In the genomic region with DNA sequence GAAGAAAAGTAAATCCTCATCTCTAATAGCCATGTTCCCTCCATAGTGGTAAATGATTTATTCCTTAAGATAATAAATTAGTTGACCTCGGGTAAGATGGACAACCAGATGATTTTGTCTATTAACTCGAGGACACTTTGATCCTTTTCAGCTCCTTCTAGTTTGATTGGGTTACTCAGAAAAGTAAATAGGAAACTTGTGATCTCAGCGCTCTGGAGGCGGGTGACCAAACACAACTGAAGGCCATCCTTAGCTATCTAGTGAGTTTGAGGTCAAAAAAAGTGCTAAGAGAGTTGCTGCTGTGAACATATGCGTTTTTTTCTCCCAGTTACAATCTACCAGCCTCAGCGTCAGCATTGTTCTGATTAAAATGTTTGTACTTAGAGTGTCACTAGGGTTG, we compare ENCODE assay signal across 29 mouse cellular contexts. TPM values are rescaled to one million over a fixed set of nuclear protein-coding genes. Genes with fewer than 3 reads are reported as not detected.
DNase-seq lines count a peak whose midpoint lies in the region; ATAC-seq and TF ChIP-seq lines count a peak whose summit lies in the region.
"Had no signal": no experiment of that assay in that cellular context is flagged by ENCODE, and none has a peak within 500 bp of the region (broad histone marks: within the 10 kb centered on the region; RNA-seq: fewer than 3 reads in every experiment).

No protein-coding gene starts in this region.

- H3K4me1 ChIP-seq in intestine, embryonic 14.5 days (replicated peaks; ENCODE audit: control insufficient read depth, insufficient read depth, low read length), result no peaks in the 10 kb centered on the region
- no peaks in the 10 kb centered on the region for H3K4me1 ChIP-seq in intestine, embryonic 15.5 days (replicated peaks)
- no peaks in the 10 kb centered on the region for H3K4me1 ChIP-seq in kidney, embryonic 15.5 days
- H3K4me1 ChIP-seq in kidney, embryonic 14.5 days (ENCODE audit: control insufficient read depth, insufficient read depth, low read length), result no peaks in the 10 kb centered on the region
- H3K4me1 ChIP-seq in liver, adult 2 months (ENCODE audit: control insufficient read depth, insufficient read depth, low read length), result peaks cover 11% of the 10 kb centered on the region
- H3K4me1 ChIP-seq in liver, postnatal 0 days (ENCODE audit: insufficient read depth), result no peaks in the 10 kb centered on the region
- H3K4me1 ChIP-seq: forebrain, embryonic 10.5 days; forebrain, embryonic 13.5 days; heart, embryonic 10.5 days; heart, embryonic 13.5 days; hindbrain, embryonic 12.5 days had no signal

- TF ChIP-seq CTCF in liver, adult 2 months (IDR thresholded peaks at IDR 0.05; ENCODE audit: low read depth, low read length), result no peak
- TF ChIP-seq CTCF in liver, postnatal 0 days (IDR thresholded peaks at IDR 0.05; ENCODE audit: low read depth), result no peak

- peak; percentile 36; the same call in 1 of the 2 replicates for ATAC-seq in intestine, embryonic 14.5 days (replicated peaks; ENCODE audit: low FRiP score, low TSS enrichment, low read depth)
- no peak for ATAC-seq in intestine, embryonic 15.5 days
- ATAC-seq in kidney, embryonic 15.5 days (replicated peaks; ENCODE audit: low FRiP score), result no peak
- no peak for ATAC-seq in kidney, embryonic 14.5 days (ENCODE audit: low FRiP score, low TSS enrichment)
- no peak for ATAC-seq in liver, postnatal 0 days
- ATAC-seq: activated CD4-positive, CD25-positive, alpha-beta regulatory T cell, adult 4 months; forebrain, embryonic 13.5 days; forebrain, embryonic 16.5 days had no signal

- no peak overlapping the region for H3K4me2 ChIP-seq in intestine, embryonic 14.5 days (ENCODE audit: low read length)
- H3K4me2 ChIP-seq in intestine, embryonic 15.5 days (replicated peaks), result no peak overlapping the region
- no peak overlapping the region for H3K4me2 ChIP-seq in kidney, embryonic 15.5 days
- no peak overlapping the region for H3K4me2 ChIP-seq in kidney, embryonic 14.5 days (replicated peaks; ENCODE audit: low read depth, low read length)
- no peak overlapping the region for H3K4me2 ChIP-seq in liver, postnatal 0 days (ENCODE audit: low read depth, low read length)
- H3K4me2 ChIP-seq: forebrain, embryonic 13.5 days; heart, embryonic 13.5 days; hindbrain, embryonic 12.5 days had no signal

- no peak overlapping the region for H3K9ac ChIP-seq in intestine, embryonic 14.5 days (ENCODE audit: low read length)
- no peak overlapping the region for H3K9ac ChIP-seq in intestine, embryonic 15.5 days
- H3K9ac ChIP-seq in kidney, embryonic 15.5 days, result no peak overlapping the region
- no peak overlapping the region for H3K9ac ChIP-seq in kidney, embryonic 14.5 days (ENCODE audit: low read depth, low read length)
- no peak overlapping the region for H3K9ac ChIP-seq in liver, adult 2 months (ENCODE audit: low read depth, low read length)
- H3K9ac ChIP-seq in liver, postnatal 0 days (replicated peaks), result no peak overlapping the region
- H3K9ac ChIP-seq: forebrain, embryonic 13.5 days; heart, embryonic 13.5 days; hindbrain, embryonic 12.5 days had no signal

- no peak overlapping the region for H3K4me3 ChIP-seq in intestine, embryonic 14.5 days (ENCODE audit: low read depth, low read length)
- H3K4me3 ChIP-seq in intestine, embryonic 15.5 days (replicated peaks), result no peak overlapping the region
- H3K4me3 ChIP-seq in kidney, embryonic 15.5 days (replicated peaks), result no peak overlapping the region
- no peak overlapping the region for H3K4me3 ChIP-seq in kidney, embryonic 14.5 days (ENCODE audit: low read length)
- no peak overlapping the region for H3K4me3 ChIP-seq in liver, adult 2 months (ENCODE audit: insufficient read depth, low read depth, low read length)
- H3K4me3 ChIP-seq in liver, postnatal 0 days (ENCODE audit: low read depth, low read length), result no peak overlapping the region
- H3K4me3 ChIP-seq: forebrain, embryonic 10.5 days; forebrain, embryonic 13.5 days; heart, adult 2 months; heart, embryonic 10.5 days; heart, embryonic 13.5 days; hindbrain, embryonic 12.5 days had no signal

- peaks cover 19% of the 10 kb centered on the region for H3K36me3 ChIP-seq in intestine, embryonic 14.5 days (ENCODE audit: control insufficient read depth, insufficient read depth, low read length)
- H3K36me3 ChIP-seq in intestine, embryonic 15.5 days, result no peaks in the 10 kb centered on the region
- peaks cover 40% of the 10 kb centered on the region for H3K36me3 ChIP-seq in kidney, embryonic 15.5 days
- H3K36me3 ChIP-seq in kidney, embryonic 14.5 days (ENCODE audit: control insufficient read depth, insufficient read depth, low read length), result peaks cover 12% of the 10 kb centered on the region; the same call in 1 of the 2 replicates
- peaks cover 2% of the 10 kb centered on the region; the same call in 1 of the 2 replicates for H3K36me3 ChIP-seq in liver, adult 2 months (ENCODE audit: control insufficient read depth, insufficient read depth, low read length)
- peaks cover 17% of the 10 kb centered on the region; the same call in 1 of the 2 replicates for H3K36me3 ChIP-seq in liver, postnatal 0 days (replicated peaks; ENCODE audit: insufficient read depth, low read length)

- no peaks in the 10 kb centered on the region for H3K27me3 ChIP-seq in intestine, embryonic 14.5 days (replicated peaks; ENCODE audit: control insufficient read depth, insufficient read depth, low read length)
- H3K27me3 ChIP-seq in intestine, embryonic 15.5 days (replicated peaks), result no peaks in the 10 kb centered on the region
- peaks cover 13% of the 10 kb centered on the region for H3K27me3 ChIP-seq in kidney, embryonic 15.5 days
- H3K27me3 ChIP-seq in kidney, embryonic 14.5 days (ENCODE audit: control insufficient read depth, insufficient read depth, low read length), result no peaks in the 10 kb centered on the region
- no peaks in the 10 kb centered on the region for H3K27me3 ChIP-seq in liver, adult 2 months (ENCODE audit: control insufficient read depth, insufficient read depth, low read length)
- no peaks in the 10 kb centered on the region for H3K27me3 ChIP-seq in liver, postnatal 0 days (ENCODE audit: insufficient read depth, low read length)
- H3K27me3 ChIP-seq: forebrain, embryonic 13.5 days; heart, embryonic 13.5 days; hindbrain, embryonic 12.5 days had no signal

- TF ChIP-seq POLR2A in liver, adult 2 months (IDR thresholded peaks at IDR 0.05; ENCODE audit: extremely low read depth, insufficient read depth, low read length), result no peak

- 72% methylated on average over 6 of the region's 6 CpGs for WGBS in intestine, embryonic 14.5 days
- WGBS in intestine, embryonic 15.5 days, result 65% methylated on average over 6 of the region's 6 CpGs
- 76% methylated on average over 6 of the region's 6 CpGs for WGBS in kidney, embryonic 15.5 days
- WGBS in kidney, embryonic 14.5 days, result 82% methylated on average over 6 of the region's 6 CpGs
- 23% methylated on average over 6 of the region's 6 CpGs for WGBS in liver, adult 2 months
- 67% methylated on average over 6 of the region's 6 CpGs for WGBS in liver, postnatal 0 days (ENCODE audit: insufficient replicate concordance)

- no peak for TF ChIP-seq EP300 in liver, postnatal 0 days (IDR thresholded peaks at IDR 0.05; ENCODE audit: low read depth)

- no peak for DNase-seq in intestine, embryonic 14.5 days (ENCODE audit: low spot score)
- DNase-seq in liver, adult 2 months (ENCODE audit: extremely low read depth, low read depth, low spot score), result peak; percentile 43
- DNase-seq in liver, postnatal 0 days, result no peak
- no peak for DNase-seq in right cerebral cortex, adult 18-20 months
- DNase-seq in embryo, embryonic 10 days (ENCODE audit: low spot score), result no peak
- DNase-seq: adrenal gland, adult 8-10 months; adrenal gland, postnatal 25 days; cerebellum, adult 11-12 months; cerebellum, adult 8-10 months; cerebellum, postnatal 10 days; cerebellum, postnatal 36 days; gastrocnemius, postnatal 10 days; gastrocnemius, postnatal 36 days; heart, adult 2 months; heart, postnatal 14 days had no signal

- H3K9me3 ChIP-seq in intestine, embryonic 14.5 days (ENCODE audit: control insufficient read depth, low read length), result no peaks in the 10 kb centered on the region
- H3K9me3 ChIP-seq in intestine, embryonic 15.5 days, result no peaks in the 10 kb centered on the region
- no peaks in the 10 kb centered on the region for H3K9me3 ChIP-seq in kidney, embryonic 15.5 days (replicated peaks)
- no peaks in the 10 kb centered on the region for H3K9me3 ChIP-seq in kidney, embryonic 14.5 days (ENCODE audit: control insufficient read depth, low read length)
- H3K9me3 ChIP-seq in liver, postnatal 0 days (ENCODE audit: low read length), result no peaks in the 10 kb centered on the region
- H3K9me3 ChIP-seq: forebrain, embryonic 10.5 days; forebrain, embryonic 13.5 days; heart, embryonic 10.5 days; hindbrain, embryonic 12.5 days had no signal

- H3K79me2 ChIP-seq in liver, adult 2 months (ENCODE audit: control insufficient read depth, insufficient read depth, low read length), result no peaks in the 10 kb centered on the region

- H3K27ac ChIP-seq in intestine, embryonic 14.5 days (ENCODE audit: low read depth), result no peak overlapping the region
- H3K27ac ChIP-seq in intestine, embryonic 15.5 days, result no peak overlapping the region
- 0 out of 2 replicates have a peak overlapping the region, but pooled peaks have one; percentile 13 for H3K27ac ChIP-seq in kidney, embryonic 15.5 days
- H3K27ac ChIP-seq in kidney, embryonic 14.5 days (ENCODE audit: low read depth, low read length), result no peak overlapping the region
- H3K27ac ChIP-seq in liver, adult 2 months (replicated peaks; ENCODE audit: insufficient read depth, low read depth, low read length), result no peak overlapping the region
- H3K27ac ChIP-seq in liver, postnatal 0 days (ENCODE audit: low read depth), result no peak overlapping the region
- H3K27ac ChIP-seq: forebrain, embryonic 10.5 days; forebrain, embryonic 13.5 days; heart, adult 2 months; heart, embryonic 10.5 days; heart, embryonic 13.5 days; hindbrain, embryonic 12.5 days had no signal

RNA-seq across cellular contexts. Expression of gene Asb11, which starts 6.2 kb away (rescaled TPM):
- polyA plus RNA-seq in intestine, embryonic 14.5 days (2014; fragmentation: Nextera tagmentation; extraction: Ambion mirVana), result 0.13 and 0.27 TPM in 2 replicates
- 0.10 and 0.27 TPM in 2 replicates for polyA plus RNA-seq in intestine, embryonic 15.5 days (2015; fragmentation: Nextera tagmentation; extraction: Ambion mirVana)
- 0.15 TPM in 1 of 2 replicates, not detected in the other for polyA plus RNA-seq in kidney, embryonic 15.5 days (2015; fragmentation: Nextera tagmentation; extraction: Ambion mirVana)
- polyA plus RNA-seq in kidney, embryonic 14.5 days (2014; fragmentation: Nextera tagmentation; extraction: Ambion mirVana), result not detected in 2 replicates
- total RNA-seq in liver, adult 2 months (2014; rRNA removed), result 0.09 TPM in 1 of 2 replicates, not detected in the other
- not detected in 2 replicates for polyA plus RNA-seq in liver, adult 2 months (2012; rRNA removed)
- 0.12 and 0.26 TPM in 2 replicates for polyA plus RNA-seq in liver, postnatal 0 days (2015; fragmentation: Nextera tagmentation; extraction: Ambion mirVana)
- total RNA-seq: adrenal gland, postnatal 25 days; hematopoietic stem cell, adult 5-6 weeks had no signal
- polyA plus RNA-seq: activated CD4-positive, CD25-positive, alpha-beta regulatory T cell, adult 4 months; brain, embryonic 14.5 days; embryonic facial prominence, embryonic 11.5 days; forebrain, embryonic 10.5 days; forebrain, embryonic 13.5 days; forebrain, embryonic 16.5 days; hindbrain, embryonic 12.5 days had no signal

RNA-seq across cellular contexts. Expression of gene Piga, which starts 11.0 kb away (rescaled TPM):
- polyA plus RNA-seq in intestine, embryonic 14.5 days (2014; fragmentation: Nextera tagmentation; extraction: Ambion mirVana), result 20.4 and 22.0 TPM in 2 replicates
- polyA plus RNA-seq in intestine, embryonic 15.5 days (2015; fragmentation: Nextera tagmentation; extraction: Ambion mirVana), result 19.5 and 19.6 TPM in 2 replicates
- polyA plus RNA-seq in kidney, embryonic 15.5 days (2015; fragmentation: Nextera tagmentation; extraction: Ambion mirVana), result 13.8 and 14.0 TPM in 2 replicates
- 8.5 and 14.2 TPM in 2 replicates for polyA plus RNA-seq in kidney, embryonic 14.5 days (2014; fragmentation: Nextera tagmentation; extraction: Ambion mirVana)
- total RNA-seq in liver, adult 2 months (2014; rRNA removed), result 3.3 and 3.6 TPM in 2 replicates
- 1.7 and 2.0 TPM in 2 replicates for polyA plus RNA-seq in liver, adult 2 months (2012; rRNA removed)
- polyA plus RNA-seq in liver, postnatal 0 days (2015; fragmentation: Nextera tagmentation; extraction: Ambion mirVana), result 5.3 and 5.8 TPM in 2 replicates

RNA-seq across cellular contexts. Expression of gene Vegfd, which starts 57.4 kb away (rescaled TPM):
- 0.98 and 1.7 TPM in 2 replicates for polyA plus RNA-seq in intestine, embryonic 14.5 days (2014; fragmentation: Nextera tagmentation; extraction: Ambion mirVana)
- 2.1 and 2.2 TPM in 2 replicates for polyA plus RNA-seq in intestine, embryonic 15.5 days (2015; fragmentation: Nextera tagmentation; extraction: Ambion mirVana)
- 17.7 and 20.3 TPM in 2 replicates for polyA plus RNA-seq in kidney, embryonic 15.5 days (2015; fragmentation: Nextera tagmentation; extraction: Ambion mirVana)
- 16.0 and 19.3 TPM in 2 replicates for polyA plus RNA-seq in kidney, embryonic 14.5 days (2014; fragmentation: Nextera tagmentation; extraction: Ambion mirVana)
- total RNA-seq in liver, adult 2 months (2014; rRNA removed), result 1.0 TPM in 2 replicates
- polyA plus RNA-seq in liver, adult 2 months (2012; rRNA removed), result 0.51 and 1.2 TPM in 2 replicates
- polyA plus RNA-seq in liver, postnatal 0 days (2015; fragmentation: Nextera tagmentation; extraction: Ambion mirVana), result 0.31 and 0.38 TPM in 2 replicates
- total RNA-seq: granulocyte monocyte progenitor cell, adult 5-6 weeks; hematopoietic stem cell, adult 5-6 weeks had no signal
- polyA plus RNA-seq: activated CD4-positive, CD25-positive, alpha-beta regulatory T cell, adult 4 months had no signal
